Mouse (Mus musculus): Measurements from ENCODE around the gene Stkld1. TPM values are rescaled to one million over a fixed set of nuclear protein-coding genes. Genes with fewer than 3 reads are reported as not detected.
A peak's percentile ranks its signal among the peaks of the same experiment; 100 is the strongest.

The Stkld1 gene
- total RNA-seq, 2 experiments from 2014 or later: 0.13 to 0.46 TPM

- DNase-seq: peak; percentile 87 to 90
Measured at GRCm38 (mm10) chr2:26915927-26916728, 17.7 kb upstream of the Stkld1 start, which contains the start of the genes Surf2 and Surf1. Gene Surf2, plus strand, starts transcription at chr2:26916367. Gene Surf1, minus strand, starts transcription at chr2:26916530.

GRCm38 (mm10) chr2:26916738-26917137 is 17.1 kb upstream of the Stkld1 start:
- no peak for DNase-seq

GRCm38 (mm10) chr2:26919684-26920083 is 14.2 kb upstream of the Stkld1 start:
- DNase-seq: peak; percentile 55 to 62

GRCm38 (mm10) chr2:26920190-26920855 is 13.5 kb upstream of the Stkld1 start:
- no peak for DNase-seq

GRCm38 (mm10) chr2:26921784-26922183 is 12.1 kb upstream of the Stkld1 start:
- DNase-seq: peak; percentile 74 to 81

- DNase-seq: no peak
Measured at GRCm38 (mm10) chr2:26927745-26928476, 5.9 kb upstream of the Stkld1 start.

- DNase-seq: peak; percentile 59 to 80
Measured at GRCm38 (mm10) chr2:26930390-26930789, 3.5 kb upstream of the Stkld1 start.

GRCm38 (mm10) chr2:26932473-26933303 is 1.2 kb upstream of the Stkld1 start:
- DNase-seq: peak in 1 of 2 experiments; percentile 33

GRCm38 (mm10) chr2:26935286-26935685 is 1.4 kb downstream of the Stkld1 start:
- DNase-seq: no peak

GRCm38 (mm10) chr2:26936425-26936824 is 2.6 kb downstream of the Stkld1 start:
- no peak for DNase-seq

GRCm38 (mm10) chr2:26941539-26941938 is 7.7 kb downstream of the Stkld1 start:
- no peak for DNase-seq

GRCm38 (mm10) chr2:26943253-26943652 is 9.4 kb downstream of the Stkld1 start:
- no peak for DNase-seq

- DNase-seq: no peak
Measured at GRCm38 (mm10) chr2:26950411-26950810, 16.6 kb downstream of the Stkld1 start.

GRCm38 (mm10) chr2:26951346-26951905 is 17.6 kb downstream of the Stkld1 start:
- peak in 1 of 2 experiments; percentile 41 for DNase-seq

- DNase-seq: no peak
Measured at GRCm38 (mm10) chr2:26952193-26952592, 18.3 kb downstream of the Stkld1 start.

- DNase-seq: no peak
Measured at GRCm38 (mm10) chr2:26952866-26953265, 19.0 kb downstream of the Stkld1 start.

- DNase-seq: no peak
Measured at GRCm38 (mm10) chr2:26954735-26955395, 21.0 kb downstream of the Stkld1 start.

- no peak for DNase-seq
Measured at GRCm38 (mm10) chr2:26956811-26957487, 23.1 kb downstream of the Stkld1 start.

GRCm38 (mm10) chr2:26957488-26957859 is 23.6 kb downstream of the Stkld1 start:
- no peak for DNase-seq

GRCm38 (mm10) chr2:26960756-26961155 is 26.9 kb downstream of the Stkld1 start:
- DNase-seq: no peak
